Mouse (Mus musculus): ENCODE measurements around the gene Tff2. TPM values are rescaled to one million over a fixed set of nuclear protein-coding genes. Genes with fewer than 3 reads are reported as not detected.

Tff2 gene
- not detected in 2 replicates for polyA plus RNA-seq (2015; fragmentation: Nextera tagmentation; extraction: Ambion mirVana)

DNA sequence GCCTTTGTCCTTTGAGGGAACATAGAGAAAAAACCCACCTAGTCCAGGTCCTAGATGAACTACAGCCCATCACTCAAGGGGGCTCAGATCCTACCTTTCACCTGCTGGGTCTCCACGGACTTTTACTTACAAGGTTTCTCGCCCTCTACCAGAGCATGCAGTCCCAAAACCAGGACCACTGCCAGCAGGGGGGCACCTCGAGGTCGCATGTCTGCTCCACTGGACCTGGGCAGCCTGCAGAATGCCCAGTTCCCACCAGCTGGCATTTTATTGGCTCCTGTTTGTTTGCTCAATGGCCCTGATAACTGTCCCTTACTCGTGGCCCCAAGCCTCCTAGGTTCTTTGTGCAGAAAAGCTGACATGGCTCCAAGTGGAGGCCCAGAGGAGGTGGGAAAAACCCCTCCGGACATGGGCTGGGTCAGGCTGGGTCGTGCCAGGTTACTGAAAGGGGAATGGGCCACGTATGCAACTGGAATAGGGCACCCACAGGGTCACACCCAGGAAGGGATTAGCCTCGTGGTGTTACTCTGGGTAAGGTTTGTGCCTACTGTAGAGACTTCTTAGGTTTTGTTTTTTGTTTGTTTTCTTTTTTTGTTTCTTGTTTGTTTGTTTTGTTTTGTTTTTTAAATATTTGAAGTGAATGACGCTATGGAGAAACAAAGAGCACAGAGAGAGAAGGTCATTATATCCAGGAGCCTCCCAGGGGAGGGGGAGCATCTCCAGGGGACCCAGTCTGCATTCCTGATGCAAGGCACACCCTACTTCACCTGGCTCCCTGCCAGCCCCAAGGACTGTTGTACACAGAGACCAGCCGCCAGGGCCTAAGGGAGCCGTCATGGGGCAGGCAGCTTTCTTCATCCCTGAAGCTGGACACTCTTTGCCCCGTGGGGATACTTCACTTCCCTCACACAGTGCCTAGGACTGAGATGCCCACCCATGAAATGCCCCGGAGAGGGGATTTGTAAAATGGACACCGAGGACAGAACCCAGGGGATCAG lies at the start of gene Tff2:
Gene Tff2 (minus strand): TSS at position 243 of the 998 bp plus-strand sequence.
- Histone ChIP-seq H3K27ac (no peak within 1 kb of the TSS), H3K9ac (no peak within 1 kb of the TSS), H3K27me3 (replicated peaks) (no peaks in the 10 kb centered on the region), H3K4me1 (no peaks in the 10 kb centered on the region), H3K4me2 (no peak within 1 kb of the TSS), H3K9me3 (no peaks in the 10 kb centered on the region), H3K36me3 (replicated peaks) (no peaks in the 10 kb centered on the region), H3K4me3 (no peak within 1 kb of the TSS)
- ATAC-seq (replicated peaks): no peak
- 76% methylated on average over 15 of the region's 15 CpGs for WGBS

DNA sequence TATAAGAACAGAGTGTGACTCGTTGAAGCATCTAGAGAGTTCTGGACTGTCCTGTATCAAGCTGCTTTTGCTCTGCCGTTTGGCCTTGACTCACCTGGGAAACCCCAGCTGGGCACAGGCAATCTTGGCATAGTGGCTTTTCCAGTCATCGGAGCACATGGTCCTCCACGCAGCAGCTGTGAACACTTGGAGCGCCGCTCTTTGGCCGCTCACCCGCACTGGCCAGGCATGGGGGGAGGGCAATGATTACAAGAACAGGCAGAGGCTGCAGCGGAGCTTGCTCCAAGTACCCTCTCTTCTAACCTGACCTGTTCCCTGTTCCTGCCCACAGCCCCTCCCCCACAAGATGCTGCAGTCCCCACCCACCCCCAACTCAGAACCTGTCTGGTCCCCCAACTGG lies 49.3 kb upstream of the Tff2 start:
- H3K36me3 ChIP-seq (replicated peaks): no peaks in the 10 kb centered on the region
- H3K4me2 ChIP-seq: no peak overlapping the region
- H3K4me3 ChIP-seq: no peak overlapping the region
- no peaks in the 10 kb centered on the region for H3K27me3 ChIP-seq (replicated peaks)
- WGBS: 85% methylated on average over 9 of the region's 9 CpGs
- no peak for ATAC-seq (replicated peaks)
- no peaks in the 10 kb centered on the region for H3K4me1 ChIP-seq
- no peak overlapping the region for H3K9ac ChIP-seq
- H3K27ac ChIP-seq: no peak overlapping the region
- no peaks in the 10 kb centered on the region for H3K9me3 ChIP-seq

DNA sequence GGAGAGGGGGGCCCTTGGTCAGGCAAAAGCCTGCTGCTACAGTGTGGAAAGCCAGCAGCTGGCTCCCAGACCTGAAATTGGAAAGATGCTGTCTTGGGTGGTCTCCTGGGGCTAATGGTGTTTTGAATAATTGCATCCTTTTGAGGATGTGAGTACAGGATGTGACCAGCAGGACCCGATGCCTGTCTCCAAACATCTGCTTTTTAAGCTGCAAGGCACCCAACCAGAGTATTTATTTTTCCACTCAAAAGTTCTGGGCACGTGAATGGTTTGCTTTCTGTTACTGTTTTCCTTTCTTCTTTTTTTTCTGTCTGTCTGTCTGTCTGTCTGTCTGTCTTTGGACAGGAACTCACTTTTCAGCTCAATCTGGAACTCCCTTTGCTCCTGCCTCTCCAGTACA lies 48.6 kb upstream of the Tff2 start:
- Histone ChIP-seq H3K4me3 (no peak overlapping the region), H3K9me3 (no peaks in the 10 kb centered on the region), H3K4me2 (no peak overlapping the region), H3K4me1 (no peaks in the 10 kb centered on the region), H3K27me3 (replicated peaks) (no peaks in the 10 kb centered on the region), H3K36me3 (replicated peaks) (no peaks in the 10 kb centered on the region), H3K9ac (no peak overlapping the region), H3K27ac (no peak overlapping the region)
- WGBS: 69% methylated on average over 2 of the region's 2 CpGs
- no peak for ATAC-seq (replicated peaks)

DNA sequence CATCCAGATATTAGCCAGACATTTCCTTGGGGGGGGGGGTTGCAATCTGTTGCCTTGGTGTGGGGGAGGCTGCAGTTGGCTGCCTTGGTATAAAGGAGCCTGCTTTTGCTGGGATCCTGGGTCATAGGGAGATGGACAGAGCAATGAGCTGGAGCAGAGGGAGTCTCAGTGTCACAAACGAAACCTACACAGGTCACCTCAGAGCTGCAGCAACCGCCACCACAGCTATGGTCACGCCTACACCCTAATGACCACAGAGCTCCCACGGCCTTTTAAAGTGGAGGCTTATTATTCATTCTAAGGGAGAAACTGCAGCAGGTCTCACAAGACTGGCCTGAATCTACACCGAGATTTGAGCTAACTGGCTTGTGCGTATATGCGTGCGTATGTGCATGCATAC lies 47.7 kb upstream of the Tff2 start:
- WGBS: 72% methylated on average over 8 of the region's 8 CpGs
- Histone ChIP-seq H3K36me3 (replicated peaks) (no peaks in the 10 kb centered on the region), H3K4me1 (no peaks in the 10 kb centered on the region), H3K27ac (no peak overlapping the region), H3K4me2 (no peak overlapping the region), H3K4me3 (no peak overlapping the region), H3K9me3 (no peaks in the 10 kb centered on the region), H3K9ac (no peak overlapping the region), H3K27me3 (replicated peaks) (no peaks in the 10 kb centered on the region)
- no peak for ATAC-seq (replicated peaks)

DNA sequence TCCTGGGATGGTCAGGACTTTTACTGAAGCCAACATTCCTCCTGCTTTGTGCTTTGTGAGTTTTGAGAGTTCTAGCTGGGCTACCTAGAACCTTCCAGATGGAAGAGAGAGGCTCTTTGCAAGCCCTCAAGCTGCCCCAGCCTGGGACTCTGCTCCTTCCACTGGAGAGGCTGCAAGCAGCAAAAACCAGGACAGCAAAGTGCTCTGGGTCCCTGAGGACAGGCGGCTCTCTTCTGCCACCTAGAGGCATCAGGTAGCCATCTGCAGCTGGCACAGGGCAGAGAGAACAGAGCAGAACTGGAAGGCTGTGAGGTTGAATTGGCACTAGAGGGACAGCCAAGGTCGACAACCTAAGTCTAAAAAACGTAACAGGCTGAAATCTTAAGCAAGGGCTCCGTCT lies 43.3 kb upstream of the Tff2 start:
- no peaks in the 10 kb centered on the region for H3K9me3 ChIP-seq
- WGBS: 29% methylated on average over 4 of the region's 4 CpGs

DNA sequence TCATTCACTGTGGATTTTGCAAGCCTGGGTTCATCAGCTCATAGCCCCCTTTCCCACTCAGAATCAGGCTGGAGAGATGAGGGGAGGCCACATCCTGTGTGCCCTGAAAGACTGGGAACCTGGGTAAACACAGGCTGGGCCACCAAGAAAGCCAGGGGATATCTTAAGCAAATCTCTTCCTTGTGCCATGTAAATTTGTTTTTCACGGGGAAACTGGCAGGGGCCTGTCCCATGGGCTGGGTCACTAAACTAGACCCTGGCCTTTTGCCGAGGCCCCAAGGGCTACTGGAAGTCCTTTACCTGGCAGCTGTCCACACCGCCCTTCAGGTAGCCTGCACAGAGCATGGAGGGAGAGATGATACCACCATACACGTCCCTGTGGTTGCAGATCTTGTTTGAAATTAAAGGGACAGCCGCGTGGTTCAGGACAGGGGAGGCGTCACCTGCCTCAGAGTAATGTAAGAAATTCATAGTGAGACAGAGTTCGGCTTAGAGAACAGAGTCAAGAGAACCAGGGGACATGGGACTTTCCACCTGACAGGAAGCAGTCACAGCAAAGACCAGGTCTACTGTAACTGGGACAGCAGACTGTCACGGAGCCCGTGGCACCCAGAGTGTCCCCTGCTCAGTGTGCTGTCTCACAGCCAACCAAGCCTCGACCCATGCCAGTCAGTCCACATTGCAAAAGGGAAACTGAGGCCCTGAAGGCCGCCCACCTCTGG lies 40.3 kb upstream of the Tff2 start:
- ATAC-seq (replicated peaks): no peak
- Histone ChIP-seq H3K4me2 (no peak overlapping the region), H3K36me3 (replicated peaks) (no peaks in the 10 kb centered on the region), H3K27ac (no peak overlapping the region), H3K9ac (no peak overlapping the region), H3K27me3 (replicated peaks) (no peaks in the 10 kb centered on the region), H3K4me3 (no peak overlapping the region), H3K9me3 (no peaks in the 10 kb centered on the region), H3K4me1 (no peaks in the 10 kb centered on the region)
- WGBS: 85% methylated on average over 12 of the region's 12 CpGs

More for the DNA sequence above, 43.3 kb upstream of the Tff2 start:
- no peak overlapping the region for H3K27ac ChIP-seq
- no peak overlapping the region for H3K4me3 ChIP-seq
- H3K4me2 ChIP-seq: no peak overlapping the region
- H3K27me3 ChIP-seq (replicated peaks): no peaks in the 10 kb centered on the region
- H3K4me1 ChIP-seq: no peaks in the 10 kb centered on the region
- no peaks in the 10 kb centered on the region for H3K36me3 ChIP-seq (replicated peaks)
- no peak overlapping the region for H3K9ac ChIP-seq
- ATAC-seq (replicated peaks): no peak

DNA sequence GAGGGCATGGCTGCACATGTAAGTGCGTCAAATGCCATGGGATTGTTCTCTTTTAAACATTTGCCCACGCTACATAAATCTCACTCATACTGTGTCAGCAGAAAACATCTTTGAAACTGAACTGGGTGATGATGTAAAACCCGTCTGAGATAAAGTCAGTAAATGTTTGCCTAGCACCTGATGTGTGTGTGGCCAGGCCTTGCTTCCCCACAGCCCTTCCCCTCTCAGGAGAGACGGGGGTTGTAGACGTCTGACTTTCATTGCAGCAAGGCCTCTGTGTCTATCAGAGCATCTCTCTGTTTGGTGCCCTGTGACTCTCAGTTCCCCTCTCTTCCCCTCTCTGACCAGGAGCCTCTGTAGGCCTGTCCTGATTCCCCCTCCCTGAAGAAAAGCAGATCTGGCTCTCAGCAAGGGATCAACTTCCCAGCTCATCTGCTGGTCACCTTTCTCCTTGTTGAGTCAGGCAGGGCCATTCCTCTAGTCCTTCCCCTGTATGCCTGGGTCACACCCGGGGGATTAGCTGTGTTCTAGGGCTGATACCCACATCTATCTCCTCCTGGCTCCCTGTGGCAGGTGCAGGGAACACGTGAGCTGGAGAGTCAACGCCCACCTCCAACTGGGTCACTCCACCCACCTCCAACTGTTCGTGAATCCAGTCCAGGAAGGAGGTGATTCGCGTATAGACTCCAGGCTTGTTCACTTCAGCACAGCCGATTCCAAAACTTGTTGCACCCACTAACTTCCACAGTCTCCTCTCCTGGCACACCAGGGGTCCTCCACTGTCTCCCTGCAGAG lies 39.3 kb upstream of the Tff2 start:
- no peaks in the 10 kb centered on the region for H3K36me3 ChIP-seq (replicated peaks)
- H3K27ac ChIP-seq: no peak overlapping the region
- H3K9ac ChIP-seq: no peak overlapping the region

DNA sequence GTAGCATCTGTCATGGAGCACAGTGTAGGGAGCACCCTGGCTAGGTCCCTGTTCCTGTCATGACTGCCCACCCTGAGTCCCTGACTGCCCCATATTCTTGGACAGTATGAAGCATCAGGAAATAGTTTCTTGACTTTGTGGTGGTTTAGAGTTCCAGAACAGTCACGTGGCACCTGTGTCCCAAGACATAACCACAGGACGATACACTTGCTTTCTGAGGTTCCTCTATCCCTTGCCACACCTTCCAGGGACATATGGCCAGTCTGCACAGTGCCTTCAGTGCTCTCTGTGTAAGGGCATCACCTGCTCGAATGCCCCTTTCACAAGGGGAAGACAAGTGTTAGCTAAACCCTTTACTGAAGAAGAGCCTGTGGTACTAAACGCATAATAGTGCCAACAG lies 37.4 kb upstream of the Tff2 start:
- Histone ChIP-seq H3K4me1 (no peaks in the 10 kb centered on the region), H3K4me3 (no peak overlapping the region), H3K9me3 (no peaks in the 10 kb centered on the region), H3K9ac (no peak overlapping the region), H3K36me3 (replicated peaks) (no peaks in the 10 kb centered on the region), H3K4me2 (no peak overlapping the region), H3K27me3 (replicated peaks) (no peaks in the 10 kb centered on the region), H3K27ac (no peak overlapping the region)
- ATAC-seq (replicated peaks): no peak
- WGBS: 87% methylated on average over 4 of the region's 4 CpGs

More for the DNA sequence above, 39.3 kb upstream of the Tff2 start:
- Histone ChIP-seq H3K4me1 (no peaks in the 10 kb centered on the region), H3K4me2 (no peak overlapping the region), H3K4me3 (no peak overlapping the region), H3K27me3 (replicated peaks) (no peaks in the 10 kb centered on the region), H3K9me3 (no peaks in the 10 kb centered on the region)
- ATAC-seq (replicated peaks): no peak
- WGBS: 69% methylated on average over 12 of the region's 12 CpGs

DNA sequence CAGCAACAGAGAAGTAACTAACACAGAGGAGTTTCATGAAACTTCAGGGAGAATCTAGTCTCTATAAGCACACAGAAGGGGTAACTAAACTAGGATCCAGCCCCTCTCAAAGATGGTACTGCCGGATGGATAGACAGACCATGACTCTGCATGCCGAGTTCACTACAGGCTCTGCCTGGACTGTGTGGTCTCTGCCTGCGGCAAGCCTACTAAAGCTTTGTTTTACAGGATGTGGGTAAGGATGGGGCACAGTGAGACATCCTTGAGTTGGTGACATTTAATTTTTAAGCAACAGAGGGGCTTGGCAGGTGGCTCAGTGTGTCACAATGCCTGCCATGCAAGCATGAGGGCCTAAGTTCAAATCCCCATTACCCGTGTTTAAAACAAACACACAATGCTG lies 32.2 kb upstream of the Tff2 start:
- H3K36me3 ChIP-seq (replicated peaks): no peaks in the 10 kb centered on the region
- H3K27me3 ChIP-seq (replicated peaks): no peaks in the 10 kb centered on the region
- no peak overlapping the region for H3K4me2 ChIP-seq
- no peak overlapping the region for H3K9ac ChIP-seq
- WGBS: 94% methylated on average over 4 of the region's 4 CpGs
- H3K27ac ChIP-seq: no peak overlapping the region
- no peak for ATAC-seq (replicated peaks)
- H3K4me3 ChIP-seq: no peak overlapping the region
- H3K4me1 ChIP-seq: no peaks in the 10 kb centered on the region
- H3K9me3 ChIP-seq: no peaks in the 10 kb centered on the region

DNA sequence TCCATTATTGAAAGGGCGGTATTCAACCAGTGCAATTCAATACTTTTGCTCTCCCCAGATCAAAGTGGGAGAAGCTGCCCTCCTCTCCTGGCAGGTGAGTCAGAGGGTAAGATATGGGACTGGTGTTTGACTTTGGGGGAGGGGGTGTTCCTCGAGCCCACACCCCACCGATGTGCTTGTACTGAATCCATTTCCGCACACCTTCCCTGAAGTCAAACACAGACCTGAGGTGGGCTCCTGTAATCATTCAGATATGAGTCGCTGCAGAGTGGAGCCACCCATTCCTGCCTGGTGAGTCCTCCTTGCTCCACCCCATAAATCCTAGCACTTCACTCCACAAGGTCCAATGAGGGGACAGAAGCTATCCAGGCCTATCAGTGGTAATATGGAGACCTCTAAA lies 25.7 kb upstream of the Tff2 start:
- ATAC-seq (replicated peaks): no peak
- 92% methylated on average over 5 of the region's 5 CpGs for WGBS
- no peaks in the 10 kb centered on the region for H3K36me3 ChIP-seq (replicated peaks)

DNA sequence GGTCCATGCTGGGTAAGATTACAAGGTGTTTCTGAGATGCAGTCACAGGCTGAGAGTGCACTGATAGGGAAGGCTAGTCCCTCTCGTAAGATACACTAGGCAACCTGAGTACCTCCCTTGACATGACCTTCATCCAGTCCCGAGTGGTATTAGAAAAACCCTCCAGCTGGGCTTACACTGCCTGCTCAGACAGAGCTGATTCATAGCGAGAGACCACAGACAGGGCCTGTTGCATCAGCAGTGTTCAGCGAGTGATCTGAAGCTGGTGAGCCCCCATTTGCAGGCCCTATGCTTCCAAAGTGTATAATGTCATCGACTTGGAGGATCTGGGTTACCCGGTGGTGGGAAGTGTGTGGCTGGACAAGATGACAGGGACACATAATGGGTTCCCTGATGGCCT lies 21.0 kb upstream of the Tff2 start, which contains the start of gene Tff1:
Gene Tff1 (minus strand): TSS at position 151 of the 400 bp plus-strand sequence.
- H3K9ac ChIP-seq: no peak within 1 kb of the TSS
- H3K9me3 ChIP-seq: no peaks in the 10 kb centered on the region
- H3K4me1 ChIP-seq: no peaks in the 10 kb centered on the region
- no peak for ATAC-seq (replicated peaks)
- no peak within 1 kb of the TSS for H3K4me2 ChIP-seq
- no peaks in the 10 kb centered on the region for H3K36me3 ChIP-seq (replicated peaks)
- 84% methylated on average over 6 of the region's 6 CpGs for WGBS
- no peak within 1 kb of the TSS for H3K27ac ChIP-seq
- no peaks in the 10 kb centered on the region for H3K27me3 ChIP-seq (replicated peaks)
- H3K4me3 ChIP-seq: no peak within 1 kb of the TSS

More for the DNA sequence above, 25.7 kb upstream of the Tff2 start:
- no peaks in the 10 kb centered on the region for H3K4me1 ChIP-seq
- no peak overlapping the region for H3K4me3 ChIP-seq
- no peaks in the 10 kb centered on the region for H3K27me3 ChIP-seq (replicated peaks)
- H3K4me2 ChIP-seq: no peak overlapping the region
- no peak overlapping the region for H3K27ac ChIP-seq
- H3K9me3 ChIP-seq: no peaks in the 10 kb centered on the region
- no peak overlapping the region for H3K9ac ChIP-seq

DNA sequence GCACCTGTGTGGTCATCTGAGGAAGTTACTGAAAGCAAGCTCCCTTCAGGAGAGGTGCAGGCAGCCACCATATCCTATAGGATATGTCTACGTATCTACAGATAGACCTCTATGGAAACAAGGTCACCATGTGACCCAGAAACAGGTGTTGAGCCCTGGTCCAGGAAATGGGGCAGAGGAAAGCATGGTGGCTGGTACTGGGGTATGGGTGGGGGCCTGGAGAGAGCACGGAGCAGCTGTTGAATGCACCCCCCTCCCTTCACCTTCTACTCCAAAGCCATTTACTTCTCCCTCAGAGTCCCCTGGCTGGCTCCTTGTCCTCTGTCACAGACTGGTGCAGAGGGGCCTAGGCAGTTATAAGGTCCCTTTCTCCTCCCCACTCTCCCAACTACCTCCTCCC lies 19.7 kb upstream of the Tff2 start:
- ATAC-seq (replicated peaks): no peak
- no peak overlapping the region for H3K27ac ChIP-seq
- H3K9me3 ChIP-seq: no peaks in the 10 kb centered on the region
- H3K4me3 ChIP-seq: no peak overlapping the region
- H3K36me3 ChIP-seq (replicated peaks): no peaks in the 10 kb centered on the region
- no peak overlapping the region for H3K9ac ChIP-seq
- 95% methylated on average over 2 of the region's 2 CpGs for WGBS
- H3K4me2 ChIP-seq: no peak overlapping the region
- H3K4me1 ChIP-seq: no peaks in the 10 kb centered on the region
- no peaks in the 10 kb centered on the region for H3K27me3 ChIP-seq (replicated peaks)

Data from midbrain, embryonic 15.5 days (tissue).